In the genomic region with DNA sequence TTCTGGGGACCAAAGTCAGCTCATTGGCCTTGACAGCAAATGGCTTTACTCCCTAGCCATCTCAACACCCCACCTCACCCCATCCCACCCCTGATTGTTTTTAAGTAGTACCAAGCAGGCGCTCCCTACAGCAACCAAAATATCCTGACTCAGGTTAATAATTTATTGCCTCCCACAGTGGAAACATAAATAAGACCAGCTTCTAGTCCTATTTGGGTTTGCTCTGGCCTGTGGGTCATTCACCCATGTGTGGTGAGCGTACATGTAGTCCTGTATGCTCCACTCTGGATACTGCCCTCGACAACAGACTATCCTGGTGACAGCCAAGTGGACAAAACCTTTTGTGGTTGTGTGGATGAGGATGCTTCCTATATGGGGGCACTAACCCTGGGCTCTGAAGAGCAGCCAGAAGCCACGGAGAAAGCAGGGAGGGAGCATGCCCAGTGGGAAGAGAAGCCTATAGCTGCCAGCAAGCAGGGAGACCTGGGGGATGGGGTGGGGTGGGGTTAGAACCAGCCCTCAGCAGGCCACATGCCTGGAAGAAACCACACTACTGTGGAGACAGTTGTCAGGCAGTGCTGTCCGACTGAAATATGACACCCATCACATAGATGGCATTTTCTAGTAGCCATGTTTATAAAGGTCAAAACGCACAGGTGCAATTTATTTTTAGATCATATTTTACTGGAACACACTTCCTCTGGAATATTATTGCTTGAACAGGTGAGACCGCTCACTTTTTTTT, we compare ENCODE assay signal across 9 mouse cellular contexts.
DNase-seq lines count a peak whose midpoint lies in the region; ATAC-seq lines count a peak whose summit lies in the region.
"Had no signal": no experiment of that assay in that cellular context is flagged by ENCODE, and none has a peak within 500 bp of the region (broad histone marks: within the 10 kb centered on the region; RNA-seq: fewer than 3 reads in every experiment).

No protein-coding gene starts in this region.

- no peaks in the 10 kb centered on the region for H3K27me3 ChIP-seq in liver, embryonic 12.5 days (replicated peaks)
- no peaks in the 10 kb centered on the region for H3K27me3 ChIP-seq in liver, embryonic 11.5 days (replicated peaks; ENCODE audit: control insufficient read depth, insufficient read depth, low read length)
- H3K27me3 ChIP-seq in embryonic facial prominence, embryonic 14.5 days (replicated peaks; ENCODE audit: control insufficient read depth, insufficient read depth, low read length), result no peaks in the 10 kb centered on the region
- H3K27me3 ChIP-seq in neural tube, embryonic 15.5 days (replicated peaks), result no peaks in the 10 kb centered on the region

- ATAC-seq in liver, embryonic 12.5 days, result no peak
- no peak for ATAC-seq in liver, embryonic 11.5 days (replicated peaks; ENCODE audit: low FRiP score)
- ATAC-seq in embryonic facial prominence, embryonic 14.5 days (ENCODE audit: low read depth), result peak; percentile 69
- ATAC-seq in neural tube, embryonic 15.5 days (ENCODE audit: low FRiP score), result no peak
- no peak for ATAC-seq in granulocyte monocyte progenitor cell, adult 5-6 weeks (replicated peaks; ENCODE audit: poor library complexity, severe bottlenecking)
- no peak for ATAC-seq in monocyte, adult 5-6 weeks (replicated peaks; ENCODE audit: insufficient number of reproducible peaks, low FRiP score, low TSS enrichment, poor library complexity, severe bottlenecking)

- H3K27ac ChIP-seq in liver, embryonic 12.5 days, result peak overlapping the region; percentile 49
- no peak overlapping the region for H3K27ac ChIP-seq in liver, embryonic 11.5 days (ENCODE audit: low read depth, low read length)
- H3K27ac ChIP-seq in embryonic facial prominence, embryonic 14.5 days (replicated peaks; ENCODE audit: low read depth, low read length), result peak overlapping the region; percentile 79
- H3K27ac ChIP-seq in neural tube, embryonic 15.5 days (replicated peaks), result peak overlapping the region; percentile 77

- H3K9me3 ChIP-seq in liver, embryonic 12.5 days (replicated peaks), result no peaks in the 10 kb centered on the region
- H3K9me3 ChIP-seq in liver, embryonic 11.5 days (ENCODE audit: control insufficient read depth, low read length), result no peaks in the 10 kb centered on the region
- no peaks in the 10 kb centered on the region for H3K9me3 ChIP-seq in embryonic facial prominence, embryonic 14.5 days (ENCODE audit: control insufficient read depth, low read length)
- no peaks in the 10 kb centered on the region for H3K9me3 ChIP-seq in neural tube, embryonic 15.5 days (replicated peaks)

- no peak for DNase-seq in liver, embryonic 11.5 days (ENCODE audit: low spot score)
- DNase-seq in embryonic facial prominence, embryonic 14.5 days (ENCODE audit: low spot score), result peak; percentile 76
- peak; percentile 80 for DNase-seq in kidney, adult 11 months
- DNase-seq in left cerebral cortex, adult 11 months (ENCODE audit: low spot score), result no peak

- H3K9ac ChIP-seq in liver, embryonic 12.5 days, result no peak overlapping the region
- no peak overlapping the region for H3K9ac ChIP-seq in liver, embryonic 11.5 days (ENCODE audit: low read depth, low read length)
- H3K9ac ChIP-seq in embryonic facial prominence, embryonic 14.5 days (ENCODE audit: low read depth, low read length), result no peak overlapping the region
- no peak overlapping the region for H3K9ac ChIP-seq in neural tube, embryonic 15.5 days (replicated peaks)

- H3K4me1 ChIP-seq in liver, embryonic 12.5 days, result peaks cover 18% of the 10 kb centered on the region
- peaks cover 17% of the 10 kb centered on the region for H3K4me1 ChIP-seq in liver, embryonic 11.5 days (replicated peaks; ENCODE audit: control insufficient read depth, insufficient read depth, low read length)
- peaks cover 42% of the 10 kb centered on the region for H3K4me1 ChIP-seq in embryonic facial prominence, embryonic 14.5 days (ENCODE audit: control insufficient read depth, insufficient read depth, low read length)
- peaks cover 41% of the 10 kb centered on the region for H3K4me1 ChIP-seq in neural tube, embryonic 15.5 days

- 63% methylated on average over 7 of the region's 7 CpGs for WGBS in liver, embryonic 12.5 days (ENCODE audit: insufficient replicate concordance)
- 66% methylated on average over 7 of the region's 7 CpGs for WGBS in liver, embryonic 11.5 days
- WGBS in embryonic facial prominence, embryonic 14.5 days, result 48% methylated on average over 7 of the region's 7 CpGs
- WGBS in neural tube, embryonic 15.5 days, result 65% methylated on average over 7 of the region's 7 CpGs

- H3K4me2 ChIP-seq in liver, embryonic 12.5 days, result no peak overlapping the region
- H3K4me2 ChIP-seq in liver, embryonic 11.5 days, result no peak overlapping the region
- H3K4me2 ChIP-seq in embryonic facial prominence, embryonic 14.5 days (ENCODE audit: low read depth, low read length), result no peak overlapping the region
- H3K4me2 ChIP-seq in neural tube, embryonic 15.5 days, result no peak overlapping the region

- H3K4me3 ChIP-seq in liver, embryonic 12.5 days, result no peak overlapping the region
- no peak overlapping the region for H3K4me3 ChIP-seq in liver, embryonic 11.5 days (ENCODE audit: low read depth, low read length)
- H3K4me3 ChIP-seq in embryonic facial prominence, embryonic 14.5 days (ENCODE audit: low read depth, low read length), result no peak overlapping the region
- no peak overlapping the region for H3K4me3 ChIP-seq in neural tube, embryonic 15.5 days (replicated peaks)
- H3K4me3 ChIP-seq: megakaryocyte, embryonic 14.5 days had no signal

- H3K36me3 ChIP-seq in liver, embryonic 12.5 days, result no peaks in the 10 kb centered on the region
- no peaks in the 10 kb centered on the region for H3K36me3 ChIP-seq in liver, embryonic 11.5 days (ENCODE audit: control insufficient read depth, insufficient read depth, low read length)
- no peaks in the 10 kb centered on the region for H3K36me3 ChIP-seq in embryonic facial prominence, embryonic 14.5 days (ENCODE audit: control insufficient read depth, insufficient read depth, low read length)
- H3K36me3 ChIP-seq in neural tube, embryonic 15.5 days, result no peaks in the 10 kb centered on the region

Comparison
In these comparisons a context has a peak if more than half of its experiments do, and no peak if none do; other contexts are left out.
1. DNase-seq: peak in embryonic facial prominence, embryonic 14.5 days (single experiment) and kidney, adult 11 months (single experiment); none in liver, embryonic 11.5 days (single experiment) and left cerebral cortex, adult 11 months (single experiment).